Mouse (Mus musculus): ENCODE measurements around the gene Clock.
A peak's percentile ranks its signal among the peaks of the same experiment; 100 is the strongest.

The Clock gene

DNA sequence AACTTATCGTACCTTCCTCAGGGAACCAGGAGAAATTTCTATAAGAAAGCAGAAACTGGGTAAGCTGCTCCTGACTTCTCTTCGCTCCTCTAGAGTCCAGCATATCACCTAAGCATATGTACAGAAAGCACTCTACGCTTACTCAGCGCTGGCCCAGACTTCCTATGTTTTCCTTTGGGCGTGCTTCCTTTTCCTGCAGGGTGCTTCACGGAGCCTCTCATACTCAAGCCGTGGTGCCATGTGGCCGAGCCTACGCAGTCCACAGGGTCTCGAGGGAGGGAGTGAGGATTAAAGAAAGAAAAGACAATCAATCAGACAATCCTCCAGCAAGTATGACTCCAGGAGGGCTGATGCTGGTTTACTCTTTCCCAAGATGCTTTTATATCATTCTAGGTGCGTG, 127.8 kb downstream of the Clock start:
- DNase-seq: peak; percentile 70

DNA sequence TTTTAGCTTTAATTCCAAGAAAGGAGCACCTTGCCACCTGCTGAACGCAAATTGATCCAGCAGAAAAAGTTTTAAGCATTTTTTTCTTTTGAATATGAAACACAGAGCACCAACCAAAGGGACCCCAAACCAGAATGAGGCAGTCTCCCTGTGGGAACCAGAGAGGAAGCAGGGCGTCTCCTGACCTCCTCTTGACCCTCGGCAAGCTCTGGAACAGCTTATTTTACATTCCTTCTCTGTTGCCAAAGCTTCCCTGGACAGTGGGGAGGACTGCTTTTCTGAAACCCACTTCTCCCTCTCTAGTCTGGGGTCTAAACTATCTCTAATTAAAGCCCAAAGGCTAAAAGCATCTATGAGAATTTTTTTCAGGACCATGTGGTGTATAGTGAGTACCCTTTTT, 128.2 kb downstream of the Clock start:
- DNase-seq: peak; percentile 90

DNA sequence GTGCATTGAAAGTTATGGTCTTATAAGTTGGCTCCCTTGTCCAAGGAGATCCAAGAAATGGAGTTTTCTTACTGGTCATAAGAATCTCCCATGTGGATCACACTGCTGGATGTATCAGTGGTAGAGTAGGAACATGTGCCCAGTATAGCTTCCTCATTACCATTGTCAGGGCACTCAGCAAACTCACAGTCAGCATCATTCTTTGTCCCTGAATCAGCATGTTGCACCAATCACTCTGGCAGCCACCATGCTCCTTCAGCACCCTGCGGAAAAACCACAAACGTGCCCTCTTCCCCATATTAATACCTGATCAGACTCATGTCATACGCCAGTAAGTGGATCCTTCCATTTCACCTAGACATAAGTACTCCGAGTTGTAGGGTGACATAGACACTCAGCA, 129.5 kb downstream of the Clock start:
- DNase-seq: peak; percentile 91

DNA sequence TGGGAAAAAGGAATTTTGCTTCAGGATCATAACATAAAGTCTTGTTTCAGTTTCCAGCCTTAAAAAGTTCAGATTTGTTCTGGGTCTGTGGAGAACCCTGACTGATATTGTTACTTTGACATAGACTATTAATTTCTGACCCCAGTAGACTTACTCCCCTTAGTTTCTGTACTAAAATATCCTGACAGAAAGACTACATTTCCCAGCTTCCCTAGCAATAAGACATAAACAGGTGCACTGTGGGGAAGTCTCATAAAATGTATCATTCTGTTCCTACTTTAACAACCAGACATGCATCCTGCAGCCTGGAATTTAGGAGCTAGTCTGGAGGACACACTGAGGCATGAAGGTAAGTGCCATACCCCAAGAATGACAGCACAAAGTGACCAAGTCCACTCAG, 133.6 kb downstream of the Clock start:
- DNase-seq: no peak

DNA sequence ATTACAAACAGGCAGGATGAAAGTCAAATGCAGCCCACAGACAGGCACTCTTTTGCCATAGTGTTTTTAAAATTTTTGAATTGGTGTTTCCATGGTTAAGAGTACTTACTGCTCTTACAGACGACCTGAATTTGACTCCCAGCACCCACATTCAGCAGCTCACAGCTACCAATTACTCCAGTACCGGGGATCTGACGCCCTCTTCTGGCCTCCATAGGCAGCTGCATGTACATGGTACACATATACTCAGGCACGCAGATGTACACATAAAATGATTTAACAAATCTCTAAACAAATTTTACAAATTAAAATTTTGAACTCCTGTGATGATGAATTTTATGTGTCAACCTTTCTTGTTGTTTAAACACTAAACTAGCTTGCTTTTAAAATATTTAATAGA, 134.1 kb downstream of the Clock start:
- DNase-seq: peak; percentile 37

DNA sequence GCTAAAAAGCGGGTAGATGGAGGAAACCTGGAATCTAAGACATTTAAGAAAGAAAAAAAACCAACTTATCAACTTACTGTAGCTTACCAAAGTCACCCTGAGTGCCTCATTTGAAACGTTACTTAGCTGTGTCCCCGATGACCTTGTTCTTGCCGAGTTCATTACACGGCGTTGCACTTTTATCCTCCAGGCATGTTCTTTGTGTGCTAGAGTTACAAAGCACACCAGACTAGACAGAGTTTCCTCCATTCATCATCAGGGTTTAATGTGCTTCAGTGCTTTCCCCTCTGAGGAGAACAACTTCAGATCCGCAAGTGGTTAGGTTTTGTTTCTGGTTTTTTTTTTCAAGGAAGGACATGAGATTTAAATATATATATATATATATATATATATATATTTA, 139.8 kb downstream of the Clock start:
- DNase-seq: no peak

DNA sequence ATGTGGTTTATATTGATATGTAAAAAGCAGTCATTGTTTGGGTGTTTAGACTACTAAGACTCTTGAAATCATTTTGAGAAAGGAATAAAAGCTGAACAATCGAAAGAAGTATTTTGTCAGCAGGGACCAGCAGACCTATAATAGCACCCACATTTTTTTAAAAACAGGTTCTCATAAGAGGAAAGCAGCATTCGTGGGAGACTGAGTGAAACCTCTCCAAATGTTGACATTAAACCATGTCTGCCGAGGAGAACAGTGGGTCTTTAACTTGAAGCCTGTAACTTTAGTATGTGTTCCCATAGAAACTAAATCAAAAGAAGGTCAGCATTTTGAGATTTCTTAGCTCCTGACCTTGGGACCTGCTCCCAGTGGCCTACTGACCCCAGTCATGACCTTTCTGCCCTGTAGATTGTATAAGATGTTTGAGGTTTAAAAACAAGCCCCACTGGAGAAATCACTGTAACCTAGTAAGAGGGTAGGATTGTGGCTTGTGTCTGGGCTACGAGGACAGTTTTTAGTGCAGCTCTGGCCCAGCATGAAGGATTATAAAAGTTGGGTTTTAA, 140.7 kb downstream of the Clock start:
- DNase-seq: peak; percentile 55

DNA sequence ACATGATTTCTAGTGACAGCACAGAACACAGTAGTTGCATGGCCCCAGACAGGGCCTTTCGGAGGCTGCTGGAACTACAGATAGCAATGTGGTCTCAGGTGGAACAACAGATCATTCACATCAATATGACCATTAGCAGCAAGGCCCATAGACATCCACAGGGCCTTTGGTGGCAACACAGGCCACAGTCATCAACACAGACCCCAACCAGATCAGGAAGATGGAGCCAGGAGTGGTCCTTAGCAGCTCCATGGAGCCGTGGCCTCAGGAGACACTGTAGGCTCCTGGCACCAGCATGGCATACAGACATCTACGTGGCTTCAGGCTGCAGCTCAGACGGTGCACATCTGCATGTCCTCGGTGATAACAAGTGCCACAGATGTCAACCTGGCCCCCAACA, 141.7 kb downstream of the Clock start:
- peak; percentile 85 for DNase-seq

DNA sequence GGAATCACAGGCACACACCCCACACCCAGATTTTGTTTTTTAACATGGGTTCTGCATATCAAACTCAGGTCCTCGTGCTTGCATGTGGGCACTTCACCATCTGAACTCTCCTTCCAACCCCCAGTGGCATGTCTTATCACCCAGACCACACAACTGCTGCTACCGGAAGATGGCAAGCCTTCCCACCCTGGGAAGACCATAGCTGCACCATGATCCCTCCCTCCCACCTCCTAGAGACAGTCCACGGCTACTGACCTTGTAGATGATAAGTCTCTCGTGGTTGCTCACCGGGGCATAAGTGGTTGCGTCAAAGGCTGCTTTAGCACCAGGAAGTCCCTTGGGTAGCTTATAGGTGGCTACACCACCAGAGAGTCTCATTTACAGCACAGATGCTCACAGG, 143.1 kb downstream of the Clock start:
- peak; percentile 69 for DNase-seq

DNA sequence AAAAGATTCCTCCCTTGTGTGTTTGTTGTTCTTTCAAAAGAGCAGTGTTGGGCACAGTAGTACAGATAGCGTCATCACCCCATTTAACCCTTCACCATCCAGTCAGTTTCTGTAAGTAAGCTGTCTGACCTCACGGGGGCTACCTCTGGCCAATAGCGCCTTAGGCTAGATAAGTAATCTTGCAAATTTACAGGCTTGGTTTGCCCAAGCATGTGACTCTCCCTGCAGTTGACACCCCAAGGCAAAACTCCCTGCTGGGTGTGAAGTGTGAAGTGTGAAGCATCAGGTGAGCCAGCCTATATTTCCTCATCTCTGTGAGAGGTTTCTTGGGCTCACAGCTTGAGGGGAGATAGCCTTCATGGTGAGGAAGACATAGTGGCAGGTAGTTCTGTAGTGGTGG, 144.5 kb downstream of the Clock start:
- peak; percentile 80 for DNase-seq

All from heart, adult 11 months (tissue).